Mouse (Mus musculus) myocyte (in vitro differentiated cells): Measurements from ENCODE around the gene Terf2ip.

Source experiments
- E2F4 ChIP-seq: IDR thresholded peaks from one replicate; pipeline ENCODE4 v1.6.1; 2011; ENCODE audit warnings: mild to moderate bottlenecking, control low read depth, moderate library complexity; ENCODE audit not compliant: insufficient read depth
- MYOG ChIP-seq, 3 experiments: IDR thresholded peaks; one replicate each; pipeline ENCODE4 v1.6.1; 2011; ENCODE audit warnings: control low read depth in 2 of 3, low read depth in 2 of 3, mild to moderate bottlenecking in 2 of 3; ENCODE audit not compliant: insufficient read length in 2 of 3, control insufficient read depth in 1 of 3, insufficient read depth in 1 of 3
- POLR2A ChIP-seq: IDR thresholded peaks from one replicate; pipeline ENCODE4 v1.6.1; 2011; ENCODE audit warnings: low read depth, mild to moderate bottlenecking, control low read depth, moderate library complexity; ENCODE audit not compliant: insufficient read length
- USF1 ChIP-seq: IDR thresholded peaks from one replicate; pipeline ENCODE4 v1.6.1; 2011; ENCODE audit warnings: low read depth, mild to moderate bottlenecking, control low read depth, moderate library complexity

DNA sequence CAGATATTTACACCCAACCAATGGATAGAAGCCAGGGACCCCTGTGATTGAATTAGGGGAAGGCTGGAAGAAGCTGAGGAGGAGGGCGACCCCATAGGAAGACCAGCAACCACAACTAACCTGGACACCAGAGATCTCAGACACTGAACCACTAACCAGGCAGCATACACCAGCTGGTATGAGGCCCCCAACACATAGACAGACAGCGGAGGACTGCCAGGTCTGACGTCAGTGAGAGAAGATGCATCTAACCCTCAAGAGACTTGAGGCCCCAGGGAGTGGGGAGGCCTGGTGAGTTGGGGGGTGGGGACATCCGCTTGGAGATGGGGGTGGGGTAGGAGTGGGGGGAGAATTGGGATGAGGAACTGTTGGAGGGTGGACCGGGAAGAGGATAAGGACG lies 19.5 kb downstream of the Terf2ip start:
- no peak for TF ChIP-seq POLR2A
- no peak for TF ChIP-seq MYOG (IDR thresholded peaks at IDR 0.05; ENCODE audit: control insufficient read depth in 1 of 3, insufficient read depth in 1 of 3, insufficient read length in 2 of 3, low read depth in 2 of 3)
- TF ChIP-seq E2F4: no peak
- no peak for TF ChIP-seq USF1
